Mouse (Mus musculus) cerebellum, adult 11 months (tissue): ENCODE data around the gene Gm14226.
"Not testable (repeated sequence)": the region's sequence is repeated elsewhere in the genome, so short reads cannot be mapped to it uniquely, and the experiment has no call there.

ENCODE experiments used
- DNase-seq: peaks from one replicate; pipeline ENCODE4 v3.0.0; 2022

Gm14226 gene

DNA sequence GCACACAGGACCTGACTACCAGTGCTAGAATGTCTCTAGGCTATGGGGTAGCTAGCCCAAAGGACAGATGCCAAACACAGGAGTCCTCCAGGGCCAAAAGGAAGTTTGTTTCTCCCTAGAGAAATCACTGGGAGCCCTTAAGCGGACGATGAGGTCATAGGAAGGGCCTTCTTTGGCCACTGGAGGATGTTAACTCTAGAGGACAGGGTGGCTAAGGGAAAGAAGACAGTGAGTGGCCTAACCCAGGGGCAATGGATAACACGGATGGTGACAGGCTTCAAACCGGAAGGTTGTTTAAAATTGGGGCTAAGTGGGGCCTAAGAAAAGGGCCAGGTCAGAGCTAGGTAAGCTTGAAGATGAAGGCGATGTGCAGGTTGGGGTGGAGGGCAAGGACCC lies 32.0 kb downstream of the Gm14226 start:
- no peak for DNase-seq

GRCm38 (mm10) chr2:155050504-155051236 lies 32.6 kb downstream of the Gm14226 start:
- DNase-seq = peak; percentile 95

DNA sequence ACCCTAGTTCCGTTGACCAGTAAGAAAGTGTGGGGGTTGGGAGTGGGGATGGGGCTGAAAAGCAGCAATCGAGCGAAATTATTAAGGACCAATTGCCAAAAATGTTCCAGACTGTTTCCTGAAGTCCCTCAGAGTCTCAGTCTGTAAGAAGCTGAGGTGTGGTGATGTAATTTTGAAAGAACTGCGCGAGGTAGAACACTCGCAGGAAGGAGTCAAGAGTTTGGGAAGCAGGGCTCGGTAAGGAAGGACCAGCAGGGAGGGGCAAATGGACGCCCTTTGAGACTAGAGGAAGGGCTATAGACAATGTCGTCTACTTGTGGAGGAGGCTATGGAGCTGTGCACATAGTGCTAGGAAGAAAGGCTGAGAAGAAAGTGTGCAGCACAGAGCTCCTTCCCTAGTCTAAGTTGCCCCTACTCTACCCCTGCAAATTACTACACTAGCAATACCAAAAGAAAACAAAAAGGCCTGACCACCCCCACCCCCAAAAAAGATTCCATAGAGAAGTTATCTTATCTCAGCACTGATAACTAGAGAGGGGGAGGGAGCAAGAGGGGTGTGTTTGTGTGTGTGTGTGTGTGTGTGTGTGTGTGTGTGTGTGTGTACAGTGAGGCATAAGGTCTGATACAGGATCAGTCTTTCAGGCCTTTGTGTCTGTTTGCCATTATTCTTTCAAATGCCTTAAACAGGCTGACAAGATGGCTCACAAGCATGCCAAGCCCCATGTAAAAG lies 33.7 kb downstream of the Gm14226 start:
- no peak for DNase-seq

DNA sequence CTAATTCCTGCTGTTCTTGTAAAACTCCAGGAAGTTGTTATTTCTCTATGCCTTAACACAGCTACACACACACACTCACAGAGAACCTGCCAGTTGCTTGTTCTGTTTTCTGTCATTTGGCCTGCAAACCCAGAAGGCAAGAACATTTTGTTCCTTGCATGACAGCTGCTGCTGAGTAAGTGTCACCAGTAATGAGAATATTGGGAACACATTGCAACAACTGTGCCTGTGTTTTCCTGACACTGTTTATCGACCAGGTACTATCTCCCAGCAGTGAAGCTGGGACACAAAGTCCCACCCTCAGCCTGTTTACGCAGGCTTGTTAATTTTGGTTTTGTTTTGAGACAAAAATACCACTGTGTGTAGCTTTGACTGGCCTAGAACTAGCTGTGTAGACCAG lies 34.6 kb downstream of the Gm14226 start:
- no peak for DNase-seq

DNA sequence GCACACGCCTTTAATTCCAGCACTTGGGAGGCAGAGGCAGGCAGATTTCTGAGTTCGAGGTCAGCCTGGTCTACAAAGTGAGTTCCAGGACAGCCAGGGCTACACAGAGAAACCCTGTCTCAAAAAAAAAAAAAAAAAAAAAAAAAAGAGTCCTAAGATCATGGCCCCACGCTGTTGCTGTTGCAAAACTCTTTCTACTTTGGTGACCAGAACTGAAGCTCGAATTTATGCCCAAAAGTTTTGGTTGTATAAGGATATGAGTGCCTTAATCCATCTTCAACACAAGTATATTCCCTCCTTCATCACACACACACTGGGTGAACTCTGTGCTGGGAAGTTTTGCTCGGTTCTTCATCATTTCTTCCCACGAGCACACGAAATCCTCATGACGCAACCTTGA lies 35.4 kb downstream of the Gm14226 start:
- DNase-seq = not testable (repeated sequence)

GRCm38 (mm10) chr2:155054672-155055071 lies 36.6 kb downstream of the Gm14226 start:
- no peak for DNase-seq

DNA sequence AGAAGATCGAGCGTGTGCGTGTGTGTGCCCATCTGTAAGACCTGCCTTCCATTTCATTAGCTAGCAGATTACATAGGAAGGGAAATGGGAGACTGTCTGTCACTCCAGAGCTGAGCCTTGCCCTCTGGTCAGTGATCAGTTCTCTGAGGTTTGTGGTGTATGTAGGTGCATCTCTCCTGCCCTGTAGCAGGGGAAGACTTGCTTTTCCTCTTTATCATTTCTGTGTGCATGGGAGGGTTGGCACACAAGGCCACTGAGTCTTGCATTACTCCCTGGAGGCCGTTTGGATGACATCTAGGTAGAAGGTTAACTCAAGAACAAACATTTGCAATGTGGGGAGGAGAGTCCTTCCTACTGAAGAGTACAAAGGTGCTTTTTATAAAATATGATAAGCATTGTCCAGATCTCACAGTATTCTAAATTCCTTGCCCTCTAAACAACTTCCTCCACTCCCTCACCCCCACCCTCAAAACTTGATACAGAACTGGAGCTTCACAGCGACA lies 38.1 kb downstream of the Gm14226 start:
- DNase-seq = no peak

DNA sequence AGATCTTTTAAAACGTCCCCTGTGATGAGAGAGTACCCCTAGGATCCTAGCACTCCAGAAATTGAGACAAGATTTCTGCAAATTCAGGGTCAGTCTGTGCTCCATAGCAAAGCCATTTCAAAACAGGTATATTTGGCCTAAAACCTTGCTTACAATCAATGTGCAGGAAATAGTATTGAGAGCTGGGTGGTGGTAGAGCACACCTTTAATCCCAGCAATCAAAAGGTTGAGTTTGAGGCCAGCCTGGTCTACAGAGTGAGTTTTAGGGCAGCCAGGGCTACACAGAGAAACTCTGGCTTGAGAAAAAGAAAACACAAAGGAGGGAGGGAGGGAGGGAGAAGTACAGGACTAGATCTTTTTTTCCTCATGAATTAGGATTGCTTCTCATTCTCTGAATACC lies 39.3 kb downstream of the Gm14226 start:
- no peak for DNase-seq

GRCm38 (mm10) chr2:155071027-155071426 lies 53.0 kb downstream of the Gm14226 start:
- no peak for DNase-seq

DNA sequence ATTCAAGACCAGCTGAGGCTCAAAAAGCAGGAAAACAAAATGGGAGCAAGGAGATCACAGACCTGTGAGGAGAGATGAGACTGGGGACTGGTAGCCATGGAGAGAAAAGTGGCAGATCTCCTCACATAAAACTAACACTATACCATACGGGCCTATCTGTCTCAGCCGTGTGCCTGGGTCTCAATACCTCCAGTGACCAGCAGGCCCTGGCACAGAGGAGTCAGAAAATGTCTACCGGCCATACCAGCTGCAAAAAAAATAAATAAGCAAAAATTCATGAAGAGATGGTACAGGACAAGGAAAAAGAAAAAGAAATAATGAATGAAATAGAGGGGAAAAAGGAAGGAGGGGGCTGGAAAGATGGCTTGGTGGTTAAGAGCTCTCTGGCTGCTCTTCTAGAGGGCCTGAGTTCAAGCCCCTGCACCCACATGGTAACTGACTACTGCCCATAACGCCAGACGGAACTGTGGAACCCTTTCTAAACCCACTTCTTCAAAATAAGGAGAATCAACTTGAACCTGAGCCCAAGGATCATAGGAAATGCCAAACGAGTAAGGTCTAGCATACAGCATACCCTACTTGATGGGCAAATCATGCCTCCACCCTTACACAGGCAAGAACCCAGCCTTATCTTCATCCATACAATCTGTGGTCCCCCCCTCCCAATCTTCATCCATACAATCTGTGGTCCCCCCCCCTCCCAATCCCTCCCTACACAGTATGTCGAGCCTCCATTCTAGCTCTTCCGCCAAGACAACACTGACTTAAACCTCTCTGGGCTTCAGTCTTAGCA lies 54.5 kb downstream of the Gm14226 start:
- DNase-seq = no peak

DNA sequence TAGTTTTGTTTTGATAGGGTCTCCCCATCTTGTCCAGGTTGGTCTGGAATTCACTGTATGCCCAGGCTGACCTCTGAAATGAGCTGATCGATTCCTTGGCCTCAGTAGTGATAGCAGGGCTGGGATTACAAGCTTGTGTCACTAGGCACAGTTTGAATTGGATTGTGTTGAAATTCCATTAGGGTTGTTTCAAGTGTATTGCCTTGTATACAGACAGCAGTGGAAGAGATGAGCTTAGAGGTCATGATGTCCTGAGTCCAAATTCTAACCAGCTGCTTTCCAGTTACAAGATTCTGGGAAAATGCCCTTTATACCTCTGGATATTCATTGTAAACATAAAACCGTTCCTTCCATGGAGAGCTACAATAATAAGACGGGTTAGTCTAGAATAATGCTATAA lies 55.3 kb downstream of the Gm14226 start:
- DNase-seq = no peak

DNA sequence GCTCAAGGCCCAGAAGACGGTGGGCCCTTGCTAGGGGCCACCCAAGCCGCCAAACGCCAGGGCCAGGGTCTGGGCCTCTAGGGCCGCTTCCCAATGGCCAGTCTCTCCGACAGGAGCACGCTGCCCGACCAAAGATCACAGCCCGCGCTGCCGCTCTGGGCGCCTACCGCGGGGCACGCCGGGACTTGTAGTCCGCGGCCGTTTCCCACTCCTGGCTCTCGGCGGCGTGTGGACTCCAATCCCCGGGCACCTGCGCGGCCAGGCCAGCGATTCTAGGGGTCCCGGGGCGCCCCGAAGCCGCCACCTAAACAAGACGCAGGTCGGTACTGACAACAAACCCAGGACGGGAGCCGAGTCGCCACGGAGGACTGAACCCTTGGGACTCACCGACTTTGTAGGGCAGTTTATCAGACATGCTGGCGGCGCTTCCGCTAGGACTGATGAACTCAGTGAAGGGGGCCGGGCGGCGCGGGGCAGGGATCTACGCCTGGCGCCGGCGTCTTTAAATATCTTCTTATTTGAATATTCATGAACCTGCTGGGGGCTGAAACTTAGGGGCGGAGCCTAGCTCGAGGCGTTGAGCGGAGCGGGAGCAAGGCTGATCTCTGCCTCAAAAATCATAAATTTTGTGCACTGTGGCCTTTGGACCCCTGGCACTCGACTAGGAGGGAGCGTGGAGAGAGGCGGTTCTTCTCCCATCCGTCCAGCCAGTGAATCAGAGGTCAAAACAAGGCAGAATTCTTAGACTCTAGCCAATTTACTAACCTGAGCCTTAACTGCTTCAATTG lies 56.1 kb downstream of the Gm14226 start, which contains the start of gene Ahcy:
Ahcy (minus strand) TSS at position 520 of the 788 bp plus-strand sequence.
- DNase-seq = peak; percentile 88

DNA sequence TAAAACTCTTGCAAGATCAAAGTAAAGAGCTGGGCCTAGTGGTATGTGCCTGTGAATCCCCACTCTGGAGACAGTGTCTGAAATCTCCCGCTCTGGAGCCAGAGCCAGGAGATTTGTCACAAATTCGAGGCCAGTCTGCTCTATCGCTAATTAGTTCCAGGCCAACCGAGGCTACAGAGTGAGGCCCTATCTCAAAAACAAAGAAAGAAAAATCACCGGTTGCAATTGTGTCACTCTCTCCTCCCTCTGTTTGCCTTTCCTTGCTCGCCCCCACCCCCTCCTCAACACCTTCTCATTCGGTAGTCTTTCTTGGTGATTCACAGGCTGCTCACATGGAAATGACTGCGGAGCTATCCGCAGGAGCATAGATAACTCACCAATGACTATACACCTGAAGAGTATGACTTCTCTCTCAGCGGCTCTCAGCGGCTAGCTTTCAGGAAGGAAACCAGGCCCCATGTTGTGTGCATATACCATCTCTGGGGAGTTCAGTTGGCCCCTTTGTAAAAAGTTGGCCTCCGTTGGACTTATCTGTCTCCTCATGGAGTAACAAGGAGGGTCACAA lies 56.8 kb downstream of the Gm14226 start:
- peak; percentile 27 for DNase-seq

DNA sequence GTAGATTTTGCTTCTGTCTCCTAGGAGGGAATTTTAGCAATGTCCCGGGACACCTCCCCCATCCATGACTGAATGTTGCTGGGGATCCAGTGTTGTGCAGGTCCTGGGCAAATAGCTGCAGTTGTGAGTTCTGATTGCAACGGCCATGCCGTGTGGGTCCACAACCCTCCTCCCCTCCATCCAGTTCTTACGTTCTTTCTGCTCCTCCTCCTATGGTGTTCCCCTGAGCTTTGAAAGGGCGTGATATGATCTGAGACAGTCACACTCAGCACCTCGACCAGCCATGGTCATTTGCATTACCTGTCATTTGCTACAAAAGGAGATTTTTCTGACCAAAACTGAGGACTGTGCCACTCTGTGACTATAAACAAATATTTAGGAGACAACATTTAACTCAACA lies 57.6 kb downstream of the Gm14226 start:
- no peak for DNase-seq
